Mouse (Mus musculus): Measurements from ENCODE around the gene Rps6kl1. TPM values are rescaled to one million over a fixed set of nuclear protein-coding genes. Genes with fewer than 3 reads are reported as not detected.
A peak's percentile ranks its signal among the peaks of the same experiment; 100 is the strongest.

The Rps6kl1 gene
- polyA plus RNA-seq, 1 experiment from 2014 or later = 1.4 TPM

DNA sequence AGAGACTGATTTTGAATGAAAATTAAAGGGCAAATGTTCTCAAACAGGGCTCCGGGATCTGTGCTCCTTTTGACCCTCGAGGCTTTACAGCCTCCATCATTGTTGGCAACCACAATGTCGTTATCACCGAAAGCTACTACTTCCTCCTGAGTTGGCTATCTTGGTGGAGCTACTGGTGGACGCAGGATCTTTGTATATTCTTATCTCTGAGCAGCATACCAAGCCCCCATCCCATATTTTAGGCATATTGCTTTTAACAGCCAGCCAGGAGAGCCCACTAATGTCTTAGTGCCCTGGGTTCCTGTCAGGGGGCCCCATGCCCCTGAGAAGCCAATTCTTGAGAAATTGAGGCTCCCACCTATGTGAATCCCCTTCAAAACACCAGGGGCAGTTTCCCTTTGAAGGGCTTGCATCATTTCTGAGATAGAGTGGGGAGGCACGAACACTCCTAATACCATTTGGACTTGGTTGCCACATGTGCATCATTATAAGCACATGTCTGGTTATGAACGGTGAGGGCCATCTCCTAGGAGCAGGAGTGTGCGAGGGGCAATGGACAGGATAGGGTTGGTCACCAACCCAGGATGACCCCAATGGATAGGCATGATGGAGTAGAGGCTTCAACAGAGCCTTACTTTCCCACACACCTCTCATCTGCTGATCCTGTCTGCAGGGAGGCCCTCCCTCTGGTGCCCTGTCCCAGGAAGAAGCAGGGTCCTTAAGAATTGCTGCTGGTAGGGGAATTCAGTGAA is 16.8 kb downstream of the Rps6kl1 start:
- H3K9me3 ChIP-seq = no peaks in the 10 kb centered on the region
- no peak for ATAC-seq (ENCODE audit: borderline replicate concordance, extremely low read depth, low FRiP score, low TSS enrichment)

GRCm38 (mm10) chr12:85131361-85131760 is 19.7 kb downstream of the Rps6kl1 start:
- H3K27me3 ChIP-seq = no peaks in the 10 kb centered on the region
- H3K9ac ChIP-seq = no peak overlapping the region
- no peak overlapping the region for H3K27ac ChIP-seq
- H3K36me3 ChIP-seq = peaks cover 73% of the 10 kb centered on the region
- peaks cover 19% of the 10 kb centered on the region for H3K4me1 ChIP-seq
- H3K9me3 ChIP-seq = no peaks in the 10 kb centered on the region
- H3K4me3 ChIP-seq = no peak overlapping the region
- 86% methylated on average over 6 of the region's 6 CpGs for WGBS
- no peak for ATAC-seq (ENCODE audit: borderline replicate concordance, extremely low read depth, low FRiP score, low TSS enrichment)
- H3K4me2 ChIP-seq = no peak overlapping the region

More for the DNA sequence above, 16.8 kb downstream of the Rps6kl1 start:
- H3K27ac ChIP-seq = no peak overlapping the region; the same call in 1 of the 2 replicates
- no peak overlapping the region for H3K4me3 ChIP-seq
- no peak overlapping the region for H3K9ac ChIP-seq
- 0 out of 2 replicates have a peak, but pooled peaks cover 3% of the 10 kb centered on the region for H3K27me3 ChIP-seq
- 79% methylated on average over 8 of the region's 8 CpGs for WGBS
- H3K36me3 ChIP-seq = peaks cover 51% of the 10 kb centered on the region
- H3K4me1 ChIP-seq = peaks cover 21% of the 10 kb centered on the region
- no peak overlapping the region for H3K4me2 ChIP-seq

DNA sequence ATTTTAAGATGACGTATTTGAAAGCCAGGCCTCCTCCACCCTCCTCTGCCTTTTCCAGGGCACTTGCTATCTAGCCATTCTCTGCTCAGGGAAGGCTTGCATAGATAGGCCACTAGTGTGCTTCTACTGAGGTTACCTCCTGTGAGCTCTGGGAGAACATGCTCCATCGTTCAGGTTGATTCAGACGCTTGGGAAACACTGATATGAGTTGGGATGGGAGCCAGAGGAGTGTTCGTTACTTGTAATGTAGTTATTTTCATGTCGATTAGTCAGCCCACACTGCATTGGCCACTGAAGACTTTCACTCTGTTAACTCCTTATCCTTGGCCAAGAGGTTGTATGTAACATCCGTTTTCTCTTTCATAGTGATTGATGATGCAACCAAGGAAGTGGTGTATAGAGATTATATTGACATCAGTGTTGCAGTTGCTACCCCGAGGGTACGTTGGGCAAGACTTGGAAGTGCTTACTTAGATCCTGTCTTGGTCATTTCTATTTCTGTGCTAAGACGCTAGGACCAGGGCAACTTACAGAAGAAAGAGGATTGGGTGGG is 21.6 kb downstream of the Rps6kl1 start:
- ATAC-seq (ENCODE audit: borderline replicate concordance, extremely low read depth, low FRiP score, low TSS enrichment) = no peak
- Histone ChIP-seq H3K36me3 (peaks cover 83% of the 10 kb centered on the region), H3K4me1 (peaks cover 5% of the 10 kb centered on the region; the same call in 1 of the 2 replicates), H3K4me2 (no peak overlapping the region), H3K9ac (no peak overlapping the region), H3K4me3 (no peak overlapping the region), H3K9me3 (no peaks in the 10 kb centered on the region), H3K27ac (no peak overlapping the region), H3K27me3 (no peaks in the 10 kb centered on the region)
- 87% methylated on average over 9 of the region's 9 CpGs for WGBS

GRCm38 (mm10) chr12:85126986-85127603 is 24.0 kb downstream of the Rps6kl1 start:
- no peak overlapping the region for H3K9ac ChIP-seq
- WGBS = 90% methylated on average over 8 of the region's 8 CpGs
- H3K4me1 ChIP-seq = no peaks in the 10 kb centered on the region
- H3K36me3 ChIP-seq = peaks cover 83% of the 10 kb centered on the region
- H3K9me3 ChIP-seq = no peaks in the 10 kb centered on the region
- H3K4me2 ChIP-seq = no peak overlapping the region
- no peaks in the 10 kb centered on the region for H3K27me3 ChIP-seq
- no peak overlapping the region for H3K27ac ChIP-seq
- ATAC-seq (ENCODE audit: borderline replicate concordance, extremely low read depth, low FRiP score, low TSS enrichment) = no peak
- no peak overlapping the region for H3K4me3 ChIP-seq

DNA sequence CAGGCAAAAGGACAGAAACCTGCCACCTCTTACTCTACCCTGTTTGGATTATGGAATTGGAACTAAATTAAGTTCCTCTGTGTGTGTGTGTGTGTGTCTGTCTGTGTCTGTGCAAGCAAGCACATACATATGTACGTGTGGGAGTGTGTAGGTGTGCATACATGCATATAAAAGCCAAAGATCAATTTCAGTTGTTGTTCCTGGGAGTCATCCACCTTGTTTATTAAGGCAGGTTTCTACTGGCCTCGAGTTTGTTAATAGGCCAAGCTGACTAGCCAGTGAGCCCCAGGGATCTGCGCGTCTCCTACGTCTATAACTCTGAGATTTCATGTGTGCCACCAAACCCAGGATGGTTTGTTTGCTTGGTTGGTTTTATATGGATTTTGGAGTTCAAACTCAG is 26.3 kb downstream of the Rps6kl1 start:
- Histone ChIP-seq H3K36me3 (peaks cover 82% of the 10 kb centered on the region), H3K9me3 (no peaks in the 10 kb centered on the region), H3K27me3 (no peaks in the 10 kb centered on the region), H3K4me1 (no peaks in the 10 kb centered on the region), H3K27ac (no peak overlapping the region), H3K9ac (no peak overlapping the region), H3K4me3 (no peak overlapping the region), H3K4me2 (no peak overlapping the region)
- ATAC-seq (ENCODE audit: borderline replicate concordance, extremely low read depth, low FRiP score, low TSS enrichment) = no peak
- WGBS = 94% methylated on average over 5 of the region's 5 CpGs

DNA sequence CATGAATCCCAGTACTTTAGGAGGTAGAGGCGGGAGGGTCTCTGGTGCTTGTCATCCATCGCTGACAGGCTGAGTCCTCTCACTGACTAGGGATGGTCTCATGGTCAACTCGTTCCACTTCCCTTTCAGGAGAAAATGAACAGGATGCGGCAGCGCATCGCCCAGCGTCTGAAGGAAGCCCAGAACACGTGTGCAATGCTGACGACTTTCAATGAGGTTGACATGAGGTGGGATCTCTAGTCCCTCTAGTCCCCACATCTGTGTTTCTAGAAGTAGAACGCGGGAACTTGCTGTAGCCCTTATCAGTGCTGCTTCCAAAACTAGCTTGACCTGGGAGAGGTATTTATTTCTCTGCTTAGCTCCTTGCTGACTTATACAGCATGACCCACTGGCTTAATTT is 27.4 kb downstream of the Rps6kl1 start:
- 93% methylated on average over 11 of the region's 11 CpGs for WGBS
- Histone ChIP-seq H3K27ac (no peak overlapping the region), H3K36me3 (peaks cover 85% of the 10 kb centered on the region), H3K4me1 (no peaks in the 10 kb centered on the region), H3K9ac (no peak overlapping the region), H3K4me2 (no peak overlapping the region), H3K4me3 (no peak overlapping the region), H3K9me3 (no peaks in the 10 kb centered on the region), H3K27me3 (no peaks in the 10 kb centered on the region)
- no peak for ATAC-seq (ENCODE audit: borderline replicate concordance, extremely low read depth, low FRiP score, low TSS enrichment)

DNA sequence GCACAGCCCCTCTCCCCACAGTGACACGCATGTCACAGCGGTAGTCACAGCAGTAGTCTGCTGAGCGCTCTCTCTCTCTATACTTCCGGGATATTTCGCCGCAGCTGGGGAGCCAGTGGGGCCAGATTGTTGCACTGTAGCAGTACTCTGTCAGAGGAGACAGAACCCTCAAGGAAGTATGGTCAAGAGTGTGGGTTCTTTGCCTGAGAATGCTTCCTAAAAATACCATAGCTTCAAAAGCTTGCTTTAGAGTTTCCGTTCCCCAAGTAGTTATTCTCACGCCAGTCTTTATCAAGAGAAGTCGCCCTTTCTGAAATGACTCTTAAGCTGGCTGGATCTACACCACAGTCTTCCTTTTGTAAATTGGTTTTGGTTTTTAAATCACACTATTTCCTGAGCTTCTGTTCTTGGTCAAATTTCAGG is 27.9 kb downstream of the Rps6kl1 start:
- Histone ChIP-seq H3K27ac (no peak overlapping the region), H3K4me2 (no peak overlapping the region), H3K4me1 (no peaks in the 10 kb centered on the region), H3K9ac (no peak overlapping the region), H3K36me3 (peaks cover 85% of the 10 kb centered on the region), H3K4me3 (no peak overlapping the region), H3K9me3 (no peaks in the 10 kb centered on the region), H3K27me3 (no peaks in the 10 kb centered on the region)
- ATAC-seq (ENCODE audit: borderline replicate concordance, extremely low read depth, low FRiP score, low TSS enrichment) = no peak
- WGBS = 91% methylated on average over 9 of the region's 9 CpGs

GRCm38 (mm10) chr12:85121806-85122459 is 29.1 kb downstream of the Rps6kl1 start:
- H3K4me1 ChIP-seq = no peaks in the 10 kb centered on the region
- H3K9ac ChIP-seq = no peak overlapping the region
- ATAC-seq (ENCODE audit: borderline replicate concordance, extremely low read depth, low FRiP score, low TSS enrichment) = no peak
- H3K36me3 ChIP-seq = peaks cover 82% of the 10 kb centered on the region
- H3K9me3 ChIP-seq = no peaks in the 10 kb centered on the region
- H3K4me2 ChIP-seq = no peak overlapping the region
- H3K4me3 ChIP-seq = no peak overlapping the region
- 83% methylated on average over 9 of the region's 9 CpGs for WGBS
- H3K27ac ChIP-seq = no peak overlapping the region
- H3K27me3 ChIP-seq = no peaks in the 10 kb centered on the region

DNA sequence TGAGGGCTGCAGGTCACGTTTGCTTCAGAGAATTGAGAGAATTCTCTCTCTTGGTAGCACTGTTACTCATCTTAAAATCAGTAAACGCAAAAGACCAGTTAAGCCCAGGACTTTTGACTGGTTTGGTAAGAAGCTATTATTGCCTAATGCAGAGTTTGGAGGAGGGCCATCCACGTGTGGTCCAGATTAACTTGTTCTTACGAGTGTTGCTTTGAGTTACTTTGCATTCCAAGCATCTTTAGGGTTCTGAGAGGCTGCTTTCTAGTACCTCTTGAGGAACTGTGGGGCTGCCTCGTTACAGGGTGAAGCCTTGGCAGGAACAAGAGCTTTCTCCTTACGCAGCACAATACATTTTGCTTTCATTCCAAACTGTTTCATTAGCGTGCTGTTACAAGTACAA is 35.4 kb downstream of the Rps6kl1 start:
- Histone ChIP-seq H3K4me1 (peaks cover 31% of the 10 kb centered on the region), H3K9ac (no peak overlapping the region), H3K27ac (peak overlapping the region; percentile 58; the same call in 1 of the 2 replicates), H3K27me3 (no peaks in the 10 kb centered on the region), H3K36me3 (peaks cover 38% of the 10 kb centered on the region), H3K4me3 (no peak overlapping the region), H3K4me2 (no peak overlapping the region), H3K9me3 (no peaks in the 10 kb centered on the region)
- peak; percentile 33; the same call in 1 of the 2 replicates for ATAC-seq (ENCODE audit: borderline replicate concordance, extremely low read depth, low FRiP score, low TSS enrichment)
- 52% methylated on average over 7 of the region's 7 CpGs for WGBS

DNA sequence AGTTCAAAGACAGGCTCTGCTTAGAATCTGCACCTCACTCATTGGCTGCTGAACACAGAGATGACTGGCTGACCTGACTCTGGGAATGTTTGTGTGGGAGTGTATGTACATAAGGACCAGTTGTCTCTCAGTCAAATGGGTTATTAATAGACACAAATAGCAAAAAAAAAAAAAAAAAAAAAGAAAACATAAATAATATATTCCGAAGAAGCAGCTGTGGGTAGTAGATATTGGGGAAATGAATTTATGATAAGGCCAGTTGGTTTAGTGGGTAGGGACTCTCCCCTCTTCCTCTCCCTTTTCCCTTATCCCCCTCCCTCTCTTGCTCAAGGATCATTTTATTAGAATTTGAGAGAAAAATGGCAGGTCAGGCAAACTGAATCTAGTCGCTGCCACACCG is 37.1 kb downstream of the Rps6kl1 start:
- H3K4me1 ChIP-seq = peaks cover 41% of the 10 kb centered on the region
- 91% methylated on average over 3 of the region's 3 CpGs for WGBS
- H3K27me3 ChIP-seq = no peaks in the 10 kb centered on the region
- H3K27ac ChIP-seq = no peak overlapping the region
- ATAC-seq (ENCODE audit: borderline replicate concordance, extremely low read depth, low FRiP score, low TSS enrichment) = no peak
- H3K36me3 ChIP-seq = peaks cover 22% of the 10 kb centered on the region
- no peak overlapping the region for H3K4me2 ChIP-seq
- no peak overlapping the region for H3K4me3 ChIP-seq
- no peak overlapping the region for H3K9ac ChIP-seq
- H3K9me3 ChIP-seq = no peaks in the 10 kb centered on the region

DNA sequence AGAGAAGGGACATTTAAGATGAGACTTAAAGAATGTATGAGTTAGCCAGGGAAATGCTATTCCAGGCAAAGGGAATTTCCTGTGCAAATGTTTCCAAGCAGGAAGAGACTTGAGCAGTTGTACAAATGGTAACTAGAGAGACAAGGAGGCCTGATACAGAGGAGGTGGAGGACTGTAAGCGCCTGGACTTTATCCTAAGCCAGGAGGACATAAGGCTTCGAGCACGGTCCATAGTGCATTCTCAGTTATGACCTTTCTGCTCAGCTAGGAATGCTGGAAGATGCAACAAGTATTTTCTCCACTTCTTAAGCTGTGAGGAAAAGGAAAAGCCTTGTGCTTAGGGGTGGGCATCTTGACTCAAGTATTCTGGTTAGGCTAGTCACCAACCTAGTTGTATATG is 37.7 kb downstream of the Rps6kl1 start:
- no peak overlapping the region for H3K4me2 ChIP-seq
- no peak overlapping the region for H3K4me3 ChIP-seq
- ATAC-seq (ENCODE audit: borderline replicate concordance, extremely low read depth, low FRiP score, low TSS enrichment) = no peak
- H3K27me3 ChIP-seq = no peaks in the 10 kb centered on the region
- peaks cover 41% of the 10 kb centered on the region for H3K4me1 ChIP-seq
- H3K9me3 ChIP-seq = no peaks in the 10 kb centered on the region
- 89% methylated on average over 3 of the region's 3 CpGs for WGBS
- H3K27ac ChIP-seq = no peak overlapping the region
- peaks cover 16% of the 10 kb centered on the region for H3K36me3 ChIP-seq
- no peak overlapping the region for H3K9ac ChIP-seq

Data from lung, embryonic 15.5 days (tissue).